Mouse (Mus musculus) cerebellum, adult (tissue): ENCODE results near the gene Arid5b.
A peak's percentile ranks its signal among the peaks of the same experiment; 100 is the strongest.

ENCODE experiments used
- ATAC-seq: cut with Nextera tagmentation; 2 replicates; pipeline ENCODE4 v1.9.2; 2017; ENCODE audit warnings: mild to moderate bottlenecking, moderate library complexity, mixed read lengths; ENCODE audit not compliant: insufficient number of reproducible peaks, low FRiP score, low TSS enrichment

Arid5b gene

GRCm38 (mm10) chr10:68278632-68279361, at the start of gene Arid5b:
Gene Arid5b (minus strand): TSS chr10:68278740.
- no peak for ATAC-seq

GRCm38 (mm10) chr10:68325378-68325777, 46.8 kb upstream of the Arid5b start:
- ATAC-seq = no peak

GRCm38 (mm10) chr10:68324061-68324460, 45.5 kb upstream of the Arid5b start:
- ATAC-seq = no peak

DNA sequence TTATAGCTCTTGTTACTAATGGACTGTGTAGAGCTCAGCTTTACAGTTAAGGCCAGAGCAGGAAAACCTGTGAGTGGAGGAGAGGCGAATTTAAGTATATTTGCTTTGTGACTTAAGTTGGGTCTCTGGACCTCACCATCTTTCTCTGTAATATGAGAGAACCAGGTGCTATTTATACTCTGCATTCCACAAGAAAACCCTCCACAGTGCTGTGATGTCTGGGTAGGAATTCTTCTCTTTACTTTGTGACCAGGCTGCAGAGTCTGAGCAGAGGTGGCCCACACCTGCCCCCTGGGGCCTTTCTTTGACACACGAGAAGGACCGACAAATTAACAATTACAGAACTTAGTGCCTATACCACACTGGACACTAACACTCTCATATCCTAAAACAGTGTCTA, 44.6 kb upstream of the Arid5b start:
- ATAC-seq = no peak

DNA sequence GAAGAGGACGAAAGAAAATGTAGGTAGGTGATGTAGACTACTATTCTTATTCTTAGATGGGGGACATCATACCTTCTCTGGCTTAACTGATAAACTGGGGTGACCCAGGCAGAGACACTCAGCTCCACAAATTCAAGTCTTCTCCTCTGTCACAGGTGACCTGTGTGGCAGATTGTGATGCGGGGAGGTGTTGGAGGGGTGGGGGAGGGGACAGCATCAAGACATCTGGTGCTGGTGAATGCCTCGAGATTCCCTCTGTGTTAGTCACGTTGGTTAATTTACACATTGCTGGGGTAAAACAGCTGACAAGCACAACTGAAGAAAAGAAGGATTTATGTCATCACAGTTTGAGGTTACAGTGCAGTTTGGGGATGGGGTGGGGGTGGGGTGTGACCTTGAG, 42.4 kb upstream of the Arid5b start:
- no peak for ATAC-seq

DNA sequence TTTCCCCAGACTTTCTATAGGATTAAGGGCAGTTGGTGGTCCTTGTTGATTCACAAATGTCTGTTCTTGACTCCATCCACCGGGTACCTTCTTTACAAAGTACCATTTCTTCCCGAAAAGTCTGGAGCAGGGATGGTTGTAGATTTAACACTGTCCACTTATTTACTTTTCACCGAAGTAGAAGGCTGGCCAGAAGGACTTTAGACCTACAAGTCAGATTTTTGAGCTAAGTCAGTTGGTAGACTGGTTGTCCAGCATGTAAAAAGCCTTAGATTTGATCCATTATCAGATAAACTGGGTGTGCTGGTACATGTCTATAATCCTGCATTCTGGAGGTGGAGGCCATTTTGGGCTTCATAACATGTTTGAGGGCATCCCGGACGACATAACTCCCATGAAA, 42.0 kb upstream of the Arid5b start:
- no peak for ATAC-seq

GRCm38 (mm10) chr10:68319438-68319837, 40.9 kb upstream of the Arid5b start:
- ATAC-seq = no peak

DNA sequence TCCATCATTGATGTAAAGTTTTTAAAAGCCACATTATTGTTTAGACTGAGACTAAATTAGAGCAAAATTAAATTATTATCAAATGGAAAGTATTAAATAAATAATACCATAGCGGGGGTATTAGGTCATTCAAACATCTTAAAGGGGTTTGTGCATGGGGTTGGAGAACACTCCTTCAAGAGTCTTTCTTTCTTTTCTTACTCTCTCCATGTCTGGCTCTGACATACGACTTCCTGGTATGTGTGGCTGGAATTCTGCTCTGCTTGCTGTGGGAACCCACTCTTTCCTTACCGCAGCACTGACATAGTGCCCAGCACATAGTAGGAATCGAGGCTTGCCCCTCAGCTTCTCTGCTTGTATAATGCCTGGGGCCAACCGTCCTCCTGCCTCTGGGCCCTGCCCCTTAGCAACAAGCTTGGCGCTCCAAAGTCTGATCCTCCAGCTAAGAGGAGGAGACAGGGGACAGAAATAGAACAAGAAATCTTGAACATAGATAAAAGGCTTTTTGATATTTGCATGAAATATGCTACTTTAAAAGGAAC, 40.0 kb upstream of the Arid5b start:
- ATAC-seq = no peak

DNA sequence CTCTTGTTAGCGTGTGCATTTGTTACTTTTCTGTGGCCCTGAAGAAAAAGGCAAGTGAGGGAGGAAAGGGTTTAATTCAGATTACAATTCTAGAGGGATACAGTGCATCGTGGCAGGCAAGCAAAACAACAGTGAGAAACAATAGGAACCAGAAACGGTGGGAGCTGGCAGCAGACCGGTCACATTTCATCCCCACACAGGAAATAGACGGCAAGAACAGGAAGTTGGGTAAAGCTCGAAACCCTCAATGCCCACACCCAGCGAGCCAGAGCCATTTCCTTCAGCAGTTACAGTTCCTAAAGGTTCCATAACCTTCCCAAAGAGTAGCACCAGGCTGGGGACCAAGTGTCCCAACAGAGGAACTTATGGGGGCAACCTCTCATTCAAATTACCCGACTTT, 34.2 kb upstream of the Arid5b start:
- no peak for ATAC-seq

- no peak for ATAC-seq
These were observed 22.5 kb upstream of the Arid5b start for GRCm38 (mm10) chr10:68301013-68301412.

GRCm38 (mm10) chr10:68289465-68289864, 10.9 kb upstream of the Arid5b start:
- no peak for ATAC-seq

GRCm38 (mm10) chr10:68282466-68283391, 4.2 kb upstream of the Arid5b start:
- peak; percentile 79 for ATAC-seq

DNA sequence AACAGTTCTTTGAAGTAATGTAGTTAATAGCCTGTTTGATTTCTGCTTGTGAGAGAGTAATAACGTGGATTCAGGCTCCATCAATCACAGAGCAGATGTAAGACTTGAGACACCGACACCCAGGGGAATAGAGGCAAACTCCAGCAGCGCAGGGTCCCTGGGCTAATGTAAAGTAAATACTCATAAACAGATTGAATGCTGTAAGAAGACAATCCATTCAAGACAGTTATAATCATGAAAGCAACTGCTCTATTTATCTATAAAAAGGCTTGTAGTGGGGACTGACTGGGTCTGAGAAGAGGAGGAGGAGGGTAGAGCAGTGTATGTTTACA, 3.2 kb upstream of the Arid5b start:
- ATAC-seq = no peak

DNA sequence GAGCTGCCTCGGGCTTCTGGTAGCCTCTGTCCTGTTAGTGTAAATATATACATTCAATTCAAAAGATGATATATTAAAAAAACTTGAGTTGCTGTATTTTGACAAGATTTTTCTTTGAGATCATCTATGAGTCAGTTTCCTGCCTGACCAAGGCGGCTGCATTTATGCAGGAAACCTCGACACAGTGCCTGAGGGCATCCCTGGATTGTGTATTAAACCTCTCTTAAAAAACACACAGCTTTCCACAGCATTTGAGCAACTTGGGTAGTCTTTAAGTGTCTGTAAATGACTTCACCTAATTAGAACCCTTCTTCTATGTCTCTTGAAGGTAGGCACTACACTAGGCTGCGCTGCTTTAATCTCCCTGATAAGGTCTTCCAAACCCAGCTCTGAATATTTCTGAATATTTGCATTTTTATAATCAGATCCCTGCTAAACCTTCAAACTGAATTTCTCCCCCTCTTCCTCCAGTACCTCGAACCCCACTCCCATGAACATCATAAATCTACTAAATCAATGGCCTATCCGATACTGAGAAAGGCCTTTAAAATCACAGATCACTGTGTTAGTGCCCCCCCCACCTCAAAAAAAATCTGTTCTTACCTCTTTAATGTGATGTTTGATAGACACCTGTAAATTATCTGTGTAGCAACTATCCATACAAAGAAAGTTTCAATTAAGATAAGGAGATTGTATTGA, 2.7 kb upstream of the Arid5b start:
- ATAC-seq = no peak

GRCm38 (mm10) chr10:68279516-68280501, 1.3 kb upstream of the Arid5b start:
- 0 out of 2 replicates have a peak, but pooled peaks have one; percentile 16 for ATAC-seq

GRCm38 (mm10) chr10:68277671-68278151, 829 bp downstream of the Arid5b start:
- ATAC-seq = no peak

DNA sequence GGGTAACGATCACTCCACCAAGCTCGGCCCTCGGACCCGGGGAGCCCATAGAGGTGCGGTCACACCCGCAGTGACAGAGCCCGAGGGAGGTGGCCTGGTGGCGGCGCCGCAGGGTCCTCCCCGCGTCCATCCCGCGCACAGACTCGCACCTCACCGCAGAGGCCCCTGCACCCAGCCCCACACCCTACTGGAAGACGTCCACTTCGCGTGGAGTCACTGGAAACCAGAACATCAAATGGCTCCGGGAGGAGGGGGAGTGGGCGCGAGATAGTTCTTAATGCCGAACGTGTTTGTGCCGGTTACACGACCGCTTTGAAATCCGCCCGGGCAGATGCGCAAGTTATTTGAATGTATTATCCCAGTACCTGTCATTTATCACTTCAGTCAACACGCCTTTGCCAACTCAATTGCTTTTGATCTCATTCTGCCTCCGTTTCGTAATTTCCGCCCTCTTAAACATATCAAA, 1.5 kb downstream of the Arid5b start:
- peak; percentile 20 for ATAC-seq

- peak; percentile 50 for ATAC-seq
These were observed 2.1 kb downstream of the Arid5b start for GRCm38 (mm10) chr10:68276350-68276975.
